Mouse (Mus musculus): ENCODE results near the gene Slc35e3. TPM values are rescaled to one million over a fixed set of nuclear protein-coding genes. Genes with fewer than 3 reads are reported as not detected.
"Not testable (repeated sequence)": the region's sequence is repeated elsewhere in the genome, so short reads cannot be mapped to it uniquely, and the experiment has no call there.

The Slc35e3 gene
- polyA plus RNA-seq, 1 experiment from 2014 or later, result 12.5 TPM

DNA sequence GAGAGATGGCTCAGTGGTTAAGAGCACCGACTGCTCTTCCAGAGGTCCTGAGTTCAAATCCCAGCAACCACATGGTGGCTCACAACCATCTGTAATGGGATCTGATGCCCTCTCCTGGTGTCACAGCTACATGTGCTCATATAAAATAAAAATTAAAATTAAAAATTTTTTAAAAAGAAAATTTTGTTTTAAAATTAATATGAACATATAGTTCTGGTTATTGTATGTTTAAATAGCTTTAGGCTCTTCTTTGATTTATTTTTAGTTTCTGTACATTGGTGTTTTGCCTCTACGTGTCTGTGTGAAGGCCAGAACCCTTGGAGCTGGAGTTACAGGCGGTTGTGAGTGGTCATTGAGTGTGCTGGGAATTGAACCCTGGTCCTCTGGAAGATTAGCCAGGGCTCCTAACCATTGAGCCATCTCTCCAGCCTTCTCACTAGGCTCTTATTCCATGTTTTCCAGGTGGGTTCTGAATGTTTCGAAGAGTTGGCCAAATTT, 19.2 kb downstream of the Slc35e3 start:
- Histone ChIP-seq H3K9ac (ENCODE audit: low read depth, low read length) (no peak overlapping the region), H3K4me1 (ENCODE audit: control insufficient read depth, insufficient read depth, low read length) (no peaks in the 10 kb centered on the region), H3K27ac (ENCODE audit: low read depth, low read length) (no peak overlapping the region), H3K36me3 (ENCODE audit: control insufficient read depth, insufficient read depth, low read length) (no peaks in the 10 kb centered on the region), H3K4me3 (ENCODE audit: low read length) (no peak overlapping the region), H3K9me3 (ENCODE audit: control insufficient read depth, low read length) (no peaks in the 10 kb centered on the region), H3K27me3 (ENCODE audit: control insufficient read depth, insufficient read depth, low read length) (no peaks in the 10 kb centered on the region), H3K4me2 (replicated peaks; ENCODE audit: low read depth, low read length) (no peak overlapping the region)
- no peak for ATAC-seq (ENCODE audit: low FRiP score, low TSS enrichment)
- 92% methylated on average over 4 of the region's 4 CpGs for WGBS

DNA sequence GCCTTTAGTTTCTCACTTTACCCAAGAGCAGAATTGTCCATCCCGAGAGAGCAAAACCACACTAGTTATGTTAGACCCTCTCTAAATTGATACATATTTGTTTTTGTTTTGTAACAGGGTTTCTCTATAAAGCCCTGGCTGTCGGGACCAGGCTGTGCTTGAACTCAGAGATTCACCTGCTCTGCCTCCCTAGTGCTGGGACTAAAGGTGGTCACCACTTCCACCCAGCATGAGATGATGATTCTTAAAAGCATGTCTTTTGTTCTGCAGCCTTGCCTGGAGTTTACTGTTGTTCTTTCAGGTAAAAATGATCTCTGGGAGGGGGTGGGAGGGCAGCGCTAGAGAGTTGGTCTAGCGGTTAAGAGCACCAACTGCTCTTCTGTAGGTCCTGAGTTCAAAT, 19.8 kb downstream of the Slc35e3 start:
- Histone ChIP-seq H3K27me3 (ENCODE audit: control insufficient read depth, insufficient read depth, low read length) (no peaks in the 10 kb centered on the region), H3K4me2 (replicated peaks; ENCODE audit: low read depth, low read length) (no peak overlapping the region), H3K9ac (ENCODE audit: low read depth, low read length) (no peak overlapping the region), H3K4me3 (ENCODE audit: low read length) (no peak overlapping the region), H3K4me1 (ENCODE audit: control insufficient read depth, insufficient read depth, low read length) (no peaks in the 10 kb centered on the region), H3K27ac (ENCODE audit: low read depth, low read length) (no peak overlapping the region), H3K36me3 (ENCODE audit: control insufficient read depth, insufficient read depth, low read length) (no peaks in the 10 kb centered on the region), H3K9me3 (ENCODE audit: control insufficient read depth, low read length) (no peaks in the 10 kb centered on the region)
- no peak for ATAC-seq (ENCODE audit: low FRiP score, low TSS enrichment)
- 94% methylated on average over 4 of the region's 4 CpGs for WGBS

DNA sequence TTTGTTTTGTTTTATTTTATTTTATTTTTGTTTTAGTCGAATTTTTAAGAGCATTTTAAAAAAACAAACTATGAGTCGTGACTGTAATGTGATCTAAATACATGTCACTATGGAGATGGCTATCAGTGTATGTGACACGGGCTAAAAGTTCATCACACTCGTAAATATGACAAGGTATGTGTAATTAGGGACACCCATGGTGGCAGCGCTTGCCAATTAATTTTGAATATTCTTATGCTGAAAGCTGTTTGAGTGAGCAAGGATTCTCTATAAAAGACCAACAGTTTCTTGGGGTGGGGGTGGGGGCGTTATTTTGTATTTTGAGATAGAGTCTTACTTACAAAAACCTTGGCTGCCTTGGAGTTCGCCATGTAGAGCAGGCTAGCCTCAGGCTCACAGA, 20.5 kb downstream of the Slc35e3 start:
- H3K27ac ChIP-seq (ENCODE audit: low read depth, low read length), result no peak overlapping the region
- H3K4me2 ChIP-seq (replicated peaks; ENCODE audit: low read depth, low read length), result no peak overlapping the region
- H3K9me3 ChIP-seq (ENCODE audit: control insufficient read depth, low read length), result no peaks in the 10 kb centered on the region
- no peaks in the 10 kb centered on the region for H3K4me1 ChIP-seq (ENCODE audit: control insufficient read depth, insufficient read depth, low read length)
- WGBS, result 65% methylated on average over 7 of the region's 7 CpGs
- no peak overlapping the region for H3K9ac ChIP-seq (ENCODE audit: low read depth, low read length)
- no peaks in the 10 kb centered on the region for H3K27me3 ChIP-seq (ENCODE audit: control insufficient read depth, insufficient read depth, low read length)
- no peaks in the 10 kb centered on the region for H3K36me3 ChIP-seq (ENCODE audit: control insufficient read depth, insufficient read depth, low read length)
- no peak for ATAC-seq (ENCODE audit: low FRiP score, low TSS enrichment)
- H3K4me3 ChIP-seq (ENCODE audit: low read length), result no peak overlapping the region

DNA sequence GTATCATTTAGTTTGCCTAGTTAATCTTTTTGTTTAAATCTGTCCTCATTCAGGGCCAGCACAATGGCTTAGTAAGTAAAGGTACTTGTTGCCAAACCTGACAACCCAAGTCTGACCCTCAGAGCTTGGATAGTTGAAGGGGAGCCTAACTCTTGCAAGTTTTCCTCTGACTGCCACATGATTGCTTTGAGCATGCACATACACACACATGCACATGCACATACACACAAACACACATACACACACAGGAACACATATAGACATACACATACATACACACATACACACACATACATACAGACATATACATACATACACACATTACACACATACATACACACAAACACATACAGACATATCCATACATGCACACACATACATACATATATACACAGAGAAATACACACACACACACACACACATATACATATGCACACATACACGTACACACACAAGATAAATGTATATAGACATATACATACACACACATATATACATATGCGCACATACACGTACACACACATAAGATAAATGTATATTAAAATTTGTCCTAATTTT, 21.3 kb downstream of the Slc35e3 start:
- no peak overlapping the region for H3K27ac ChIP-seq (ENCODE audit: low read depth, low read length)
- H3K36me3 ChIP-seq (ENCODE audit: control insufficient read depth, insufficient read depth, low read length), result no peaks in the 10 kb centered on the region
- H3K27me3 ChIP-seq (ENCODE audit: control insufficient read depth, insufficient read depth, low read length), result no peaks in the 10 kb centered on the region
- no peak overlapping the region for H3K4me2 ChIP-seq (replicated peaks; ENCODE audit: low read depth, low read length)
- no peak overlapping the region for H3K4me3 ChIP-seq (ENCODE audit: low read length)
- no peak overlapping the region for H3K9ac ChIP-seq (ENCODE audit: low read depth, low read length)
- WGBS, result 94% methylated on average over 3 of the region's 3 CpGs
- ATAC-seq (ENCODE audit: low FRiP score, low TSS enrichment), result no peak
- no peaks in the 10 kb centered on the region for H3K9me3 ChIP-seq (ENCODE audit: control insufficient read depth, low read length)
- H3K4me1 ChIP-seq (ENCODE audit: control insufficient read depth, insufficient read depth, low read length), result no peaks in the 10 kb centered on the region

DNA sequence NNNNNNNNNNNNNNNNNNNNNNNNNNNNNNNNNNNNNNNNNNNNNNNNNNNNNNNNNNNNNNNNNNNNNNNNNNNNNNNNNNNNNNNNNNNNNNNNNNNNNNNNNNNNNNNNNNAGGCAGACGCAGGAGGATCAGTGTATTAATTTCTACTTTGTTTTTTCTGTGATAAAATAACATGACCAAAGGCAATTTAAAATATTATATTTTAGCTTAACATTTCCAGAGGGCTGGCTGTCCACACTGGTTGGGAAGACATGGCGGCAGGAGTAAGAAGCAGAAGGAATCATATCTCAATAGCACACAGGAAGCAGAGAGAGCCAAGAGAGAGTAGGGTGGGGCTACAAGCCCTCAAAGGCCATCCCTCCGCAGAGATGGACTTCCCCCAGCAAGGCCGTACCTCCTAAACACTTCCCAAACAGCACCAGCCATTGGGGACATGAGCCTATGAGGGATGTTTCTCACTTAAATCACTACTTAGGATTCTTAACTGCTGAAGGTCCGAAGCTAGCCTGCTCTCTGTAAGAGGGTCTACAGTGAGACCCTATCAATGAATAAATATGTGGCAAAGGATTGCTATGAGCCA, 21.9 kb downstream of the Slc35e3 start:
- WGBS, result 69% methylated on average over 5 of the region's 5 CpGs
- no peaks in the 10 kb centered on the region for H3K27me3 ChIP-seq (ENCODE audit: control insufficient read depth, insufficient read depth, low read length)
- H3K4me1 ChIP-seq (ENCODE audit: control insufficient read depth, insufficient read depth, low read length), result no peaks in the 10 kb centered on the region
- no peak overlapping the region for H3K9ac ChIP-seq (ENCODE audit: low read depth, low read length)
- no peak overlapping the region for H3K4me2 ChIP-seq (replicated peaks; ENCODE audit: low read depth, low read length)
- H3K9me3 ChIP-seq (ENCODE audit: control insufficient read depth, low read length), result no peaks in the 10 kb centered on the region
- H3K27ac ChIP-seq (ENCODE audit: low read depth, low read length), result no peak overlapping the region
- no peaks in the 10 kb centered on the region for H3K36me3 ChIP-seq (ENCODE audit: control insufficient read depth, insufficient read depth, low read length)
- H3K4me3 ChIP-seq (ENCODE audit: low read length), result no peak overlapping the region
- ATAC-seq (ENCODE audit: low FRiP score, low TSS enrichment), result no peak

DNA sequence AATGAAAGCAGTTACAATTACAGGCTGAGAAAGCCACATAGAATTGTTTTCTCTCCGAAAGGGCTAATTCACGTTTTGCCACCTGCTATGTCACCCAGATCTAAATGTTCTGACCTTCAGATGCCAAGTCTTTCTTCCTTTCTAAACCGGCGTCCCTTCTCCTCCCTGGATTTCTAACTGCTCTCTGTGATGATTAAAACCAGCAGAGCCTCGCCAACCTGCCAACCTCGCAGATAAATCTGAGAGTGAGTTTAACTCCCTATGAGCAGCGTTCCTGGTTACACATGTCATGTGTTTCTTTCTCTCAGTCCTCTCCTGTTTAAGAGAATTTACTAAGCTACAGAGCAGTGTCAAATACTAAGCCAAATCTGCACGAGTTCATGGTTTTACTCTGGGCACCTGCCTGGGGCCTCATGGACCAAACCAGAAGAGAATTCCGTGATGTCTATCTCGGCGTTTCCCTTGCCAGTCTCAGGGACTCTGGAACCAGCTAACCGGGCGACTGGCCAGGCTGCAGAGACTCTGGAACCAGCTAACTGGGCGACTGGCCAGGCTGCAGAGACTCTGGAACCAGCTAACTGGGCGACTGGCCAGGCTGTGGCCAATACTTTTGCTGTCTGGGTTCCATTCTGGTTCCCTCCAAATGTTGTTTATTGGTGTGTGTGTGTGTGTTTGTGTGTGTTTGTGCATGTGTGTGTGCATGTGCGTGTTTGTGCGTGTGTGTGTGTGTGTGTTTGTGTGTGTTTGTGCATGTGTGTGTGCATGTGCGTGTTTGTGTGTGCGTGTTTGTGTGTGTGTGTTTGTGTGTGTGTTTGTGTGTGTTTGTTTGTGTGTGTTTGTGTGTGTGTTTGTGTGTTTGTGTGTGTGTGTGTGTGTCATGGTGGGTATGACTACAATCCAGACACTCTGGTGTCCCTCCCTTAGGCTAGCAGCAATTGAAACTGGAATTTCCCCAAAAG, 27.7 kb downstream of the Slc35e3 start:
- ATAC-seq (ENCODE audit: low FRiP score, low TSS enrichment), result no peak
- no peaks in the 10 kb centered on the region for H3K9me3 ChIP-seq (ENCODE audit: control insufficient read depth, low read length)
- H3K4me1 ChIP-seq (ENCODE audit: control insufficient read depth, insufficient read depth, low read length), result peaks cover 10% of the 10 kb centered on the region; the same call in 1 of the 2 replicates
- no peak overlapping the region for H3K4me2 ChIP-seq (replicated peaks; ENCODE audit: low read depth, low read length)
- no peak overlapping the region for H3K9ac ChIP-seq (ENCODE audit: low read depth, low read length)
- no peaks in the 10 kb centered on the region for H3K36me3 ChIP-seq (ENCODE audit: control insufficient read depth, insufficient read depth, low read length)
- WGBS, result 58% methylated on average over 19 of the region's 19 CpGs
- no peak overlapping the region for H3K27ac ChIP-seq (ENCODE audit: low read depth, low read length)
- no peak overlapping the region for H3K4me3 ChIP-seq (ENCODE audit: low read length)
- no peaks in the 10 kb centered on the region for H3K27me3 ChIP-seq (ENCODE audit: control insufficient read depth, insufficient read depth, low read length)

DNA sequence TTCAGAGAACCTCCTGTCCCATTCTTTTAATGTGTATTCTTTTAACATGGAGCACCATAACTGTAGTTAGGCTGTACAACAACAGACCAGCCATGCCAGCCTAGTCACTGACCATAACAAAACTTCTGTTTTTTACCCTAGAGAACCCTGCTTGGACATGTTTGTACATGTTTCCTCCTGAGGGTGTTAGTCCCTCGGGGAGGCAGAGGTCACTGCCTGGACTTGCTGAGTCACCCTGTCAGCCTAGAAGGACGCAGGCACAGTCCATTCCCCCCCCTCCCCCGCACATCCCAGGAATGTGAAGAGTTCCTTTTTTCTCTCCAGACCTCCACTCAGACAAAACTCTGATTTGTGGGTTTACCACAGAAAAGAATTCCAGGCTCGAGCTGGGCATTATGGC, 28.6 kb downstream of the Slc35e3 start:
- H3K4me2 ChIP-seq (replicated peaks; ENCODE audit: low read depth, low read length), result no peak overlapping the region
- H3K9ac ChIP-seq (ENCODE audit: low read depth, low read length), result no peak overlapping the region
- H3K9me3 ChIP-seq (ENCODE audit: control insufficient read depth, low read length), result no peaks in the 10 kb centered on the region
- H3K27me3 ChIP-seq (ENCODE audit: control insufficient read depth, insufficient read depth, low read length), result no peaks in the 10 kb centered on the region
- no peak overlapping the region for H3K4me3 ChIP-seq (ENCODE audit: low read length)
- no peaks in the 10 kb centered on the region for H3K36me3 ChIP-seq (ENCODE audit: control insufficient read depth, insufficient read depth, low read length)
- H3K27ac ChIP-seq (ENCODE audit: low read depth, low read length), result no peak overlapping the region
- 8% methylated on average over 4 of the region's 4 CpGs for WGBS
- H3K4me1 ChIP-seq (ENCODE audit: control insufficient read depth, insufficient read depth, low read length), result peaks cover 10% of the 10 kb centered on the region; the same call in 1 of the 2 replicates
- peak; percentile 63; the same call in 1 of the 2 replicates for ATAC-seq (ENCODE audit: low FRiP score, low TSS enrichment)

DNA sequence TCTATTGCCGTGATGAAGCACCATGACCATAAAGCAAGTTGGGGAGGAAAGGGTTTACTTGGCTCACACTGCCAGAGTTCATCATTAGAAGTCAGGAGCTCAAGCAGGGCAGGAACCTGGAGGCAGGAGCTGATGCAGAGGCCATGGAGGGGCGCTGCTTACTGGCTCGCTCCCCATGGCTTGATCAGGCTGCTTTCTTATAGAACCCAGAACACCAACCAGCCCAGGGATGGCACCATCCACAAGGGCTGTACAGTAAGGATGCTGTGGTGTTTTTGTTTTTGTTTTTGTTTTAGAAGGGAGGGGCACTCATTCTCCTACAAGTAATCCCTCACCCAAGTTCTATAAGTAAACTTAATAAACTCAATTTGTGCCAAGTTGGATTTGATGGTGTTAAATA, 29.5 kb downstream of the Slc35e3 start:
- Histone ChIP-seq H3K27ac (ENCODE audit: low read depth, low read length) (no peak overlapping the region), H3K4me3 (ENCODE audit: low read length) (no peak overlapping the region), H3K36me3 (ENCODE audit: control insufficient read depth, insufficient read depth, low read length) (no peaks in the 10 kb centered on the region), H3K27me3 (ENCODE audit: control insufficient read depth, insufficient read depth, low read length) (no peaks in the 10 kb centered on the region), H3K4me1 (ENCODE audit: control insufficient read depth, insufficient read depth, low read length) (peaks cover 10% of the 10 kb centered on the region; the same call in 1 of the 2 replicates), H3K9ac (ENCODE audit: low read depth, low read length) (no peak overlapping the region), H3K9me3 (ENCODE audit: control insufficient read depth, low read length) (no peaks in the 10 kb centered on the region), H3K4me2 (replicated peaks; ENCODE audit: low read depth, low read length) (no peak overlapping the region)
- no peak for ATAC-seq (ENCODE audit: low FRiP score, low TSS enrichment)
- 83% methylated on average over 3 of the region's 3 CpGs for WGBS

DNA sequence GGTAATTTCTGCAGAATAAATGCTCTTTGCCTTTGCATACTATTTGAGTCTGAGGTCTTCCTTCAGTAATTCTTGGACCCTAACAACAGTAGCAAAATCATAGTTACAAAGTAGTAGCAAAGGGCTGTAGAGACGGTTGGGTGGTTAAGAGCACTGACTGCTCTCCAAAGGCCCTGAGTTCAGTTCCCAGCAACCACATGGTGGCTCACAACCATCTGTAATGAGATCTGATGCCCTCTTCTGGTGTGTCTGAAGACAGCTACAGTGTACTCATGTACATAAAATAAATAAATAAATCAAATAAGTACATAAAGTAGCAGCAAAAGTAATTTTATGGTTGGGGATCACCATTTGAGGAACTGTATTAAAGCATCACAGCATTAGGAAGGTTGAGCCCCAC, 30.5 kb downstream of the Slc35e3 start:
- 88% methylated on average over 1 of the region's 1 CpGs for WGBS
- H3K9ac ChIP-seq (ENCODE audit: low read depth, low read length), result not testable (repeated sequence)

More for the DNA sequence above, 30.5 kb downstream of the Slc35e3 start:
- not testable (repeated sequence) for H3K4me3 ChIP-seq (ENCODE audit: low read length); H3K4me2 ChIP-seq (replicated peaks; ENCODE audit: low read depth, low read length); ATAC-seq (ENCODE audit: low FRiP score, low TSS enrichment); H3K9me3 ChIP-seq (ENCODE audit: control insufficient read depth, low read length); H3K27me3 ChIP-seq (ENCODE audit: control insufficient read depth, insufficient read depth, low read length); H3K27ac ChIP-seq (ENCODE audit: low read depth, low read length); H3K36me3 ChIP-seq (ENCODE audit: control insufficient read depth, insufficient read depth, low read length)
- peaks cover 10% of the 10 kb centered on the region; the same call in 1 of the 2 replicates for H3K4me1 ChIP-seq (ENCODE audit: control insufficient read depth, insufficient read depth, low read length)

Data from kidney, embryonic 14.5 days (tissue).